Mouse (Mus musculus) embryonic facial prominence, embryonic 15.5 days (tissue): Measurements from ENCODE around the gene Mad1l1. TPM values are rescaled to one million over a fixed set of nuclear protein-coding genes. Genes with fewer than 3 reads are reported as not detected.
"Not testable (repeated sequence)": the region's sequence is repeated elsewhere in the genome, so short reads cannot be mapped to it uniquely, and the experiment has no call there.

ENCODE experiments used
- ATAC-seq: fragments of 200-750 bp; cut with Nextera tagmentation; 2 replicates; pipeline ENCODE4 v1.8.0; 2017; ENCODE audit warnings: low read depth, moderate TSS enrichment; ENCODE audit not compliant: insufficient number of reproducible peaks, low FRiP score, low TSS enrichment
- H3K27ac ChIP-seq: fragments of 300-500 bp; sonication (generic); replicated peaks from 2 replicates; pipeline ENCODE4 v1.5.1; 2015; ENCODE audit warnings: mild to moderate bottlenecking, inconsistent platforms
- H3K27me3 ChIP-seq: fragments of 300-500 bp; sonication (generic); 2 replicates; pipeline ENCODE4 v1.6.1; 2015; ENCODE audit warnings: inconsistent platforms
- H3K36me3 ChIP-seq: fragments of 300-500 bp; sonication (generic); 2 replicates; pipeline ENCODE4 v1.6.1; 2015; ENCODE audit warnings: mild to moderate bottlenecking, inconsistent platforms
- H3K4me1 ChIP-seq: fragments of 300-500 bp; sonication (generic); 2 replicates; pipeline ENCODE4 v1.6.1; 2015; ENCODE audit warnings: inconsistent platforms
- H3K4me2 ChIP-seq: fragments of 300-500 bp; sonication (generic); replicated peaks from 2 replicates; pipeline ENCODE4 v1.6.1; 2015; ENCODE audit warnings: mild to moderate bottlenecking, inconsistent platforms
- H3K4me3 ChIP-seq: fragments of 300-500 bp; sonication (generic); replicated peaks from 2 replicates; pipeline ENCODE4 v1.5.1; 2015; ENCODE audit warnings: mild to moderate bottlenecking, inconsistent platforms
- H3K9ac ChIP-seq: fragments of 300-500 bp; sonication (generic); 2 replicates; pipeline ENCODE4 v1.6.1; 2015; ENCODE audit warnings: inconsistent platforms
- H3K9me3 ChIP-seq: fragments of 300-500 bp; sonication (generic); replicated peaks from 2 replicates; pipeline ENCODE4 v1.6.1; 2016; ENCODE audit warnings: inconsistent platforms
- WGBS: fragments of 180-500 bp; shearing (Covaris S2); methylation state at CpG from one replicate; pipeline ENCODE4 v1.1.7; 2015; 5-methylcytosine and 5-hydroxymethylcytosine counted together
- polyA plus RNA-seq: library from polyadenylated mRNA; unstranded; fragments of >200 nt; fragmentation: Nextera tagmentation; extraction: Ambion mirVana; gene quantifications from 2 replicates; pipeline ENCODE4 v1.2.1, GENCODE M21; 2015

Gene Mad1l1
- polyA plus RNA-seq, 1 experiment from 2014 or later, result 48.2 TPM

- Histone ChIP-seq H3K9me3 (no peaks in the 10 kb centered on the region), H3K27ac (no peak overlapping the region), H3K9ac (no peak overlapping the region), H3K4me1 (no peaks in the 10 kb centered on the region), H3K4me2 (no peak overlapping the region), H3K4me3 (no peak overlapping the region), H3K27me3 (no peaks in the 10 kb centered on the region), H3K36me3 (no peaks in the 10 kb centered on the region)
- 28% methylated on average over 6 of the region's 6 CpGs for WGBS
- ATAC-seq, result no peak
These were observed 322.4 kb downstream of the Mad1l1 start for GRCm38 (mm10) chr5:139998916-139999315.

DNA sequence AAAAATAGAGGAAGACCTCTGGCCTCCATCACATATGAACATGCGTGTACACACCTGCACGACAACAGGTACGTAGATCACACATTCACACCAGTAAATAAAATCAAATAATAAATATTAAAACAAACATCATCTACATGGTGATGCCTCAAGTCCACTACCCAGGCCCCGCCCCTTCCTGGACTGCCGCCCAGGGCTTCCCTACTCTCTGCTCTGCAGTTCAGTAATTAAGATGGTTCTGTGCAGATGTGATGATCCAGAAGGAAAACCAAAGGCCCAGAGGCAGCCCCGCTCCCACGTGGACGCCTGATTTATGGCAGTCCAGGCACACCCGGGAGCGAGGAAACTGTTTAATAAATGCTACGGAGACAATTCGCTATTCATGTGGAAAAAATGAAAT lies 323.0 kb downstream of the Mad1l1 start:
- not testable (repeated sequence) for H3K36me3 ChIP-seq, ATAC-seq, H3K4me1 ChIP-seq, H3K9ac ChIP-seq, H3K4me2 ChIP-seq, H3K27me3 ChIP-seq, H3K9me3 ChIP-seq, H3K4me3 ChIP-seq, H3K27ac ChIP-seq
- WGBS, result 53% methylated on average over 12 of the region's 12 CpGs

GRCm38 (mm10) chr5:139991531-139991930 lies 329.8 kb downstream of the Mad1l1 start:
- H3K9ac ChIP-seq, result no peak overlapping the region
- WGBS, result 91% methylated on average over 3 of the region's 3 CpGs
- no peak overlapping the region for H3K4me2 ChIP-seq
- H3K27ac ChIP-seq, result no peak overlapping the region
- H3K9me3 ChIP-seq, result peaks cover 7% of the 10 kb centered on the region; the same call in 1 of the 2 replicates
- no peak for ATAC-seq
- no peaks in the 10 kb centered on the region for H3K4me1 ChIP-seq
- no peaks in the 10 kb centered on the region for H3K27me3 ChIP-seq
- H3K36me3 ChIP-seq, result no peaks in the 10 kb centered on the region
- H3K4me3 ChIP-seq, result no peak overlapping the region

GRCm38 (mm10) chr5:139985073-139985746 lies 336.1 kb downstream of the Mad1l1 start:
- no peaks in the 10 kb centered on the region for H3K36me3 ChIP-seq
- H3K27ac ChIP-seq, result no peak overlapping the region
- no peak for ATAC-seq
- 39% methylated on average over 18 of the region's 18 CpGs for WGBS
- H3K9ac ChIP-seq, result no peak overlapping the region
- no peak overlapping the region for H3K4me2 ChIP-seq
- peaks cover 7% of the 10 kb centered on the region; the same call in 1 of the 2 replicates for H3K9me3 ChIP-seq
- no peaks in the 10 kb centered on the region for H3K4me1 ChIP-seq
- H3K27me3 ChIP-seq, result no peaks in the 10 kb centered on the region; the same call in 1 of the 2 replicates
- no peak overlapping the region for H3K4me3 ChIP-seq

- H3K27me3 ChIP-seq, result no peaks in the 10 kb centered on the region; the same call in 1 of the 2 replicates
- H3K9me3 ChIP-seq, result no peaks in the 10 kb centered on the region
- no peak overlapping the region for H3K27ac ChIP-seq
- no peak overlapping the region for H3K9ac ChIP-seq
- 0 out of 2 replicates have a peak, but pooled peaks cover 3% of the 10 kb centered on the region for H3K4me1 ChIP-seq
- no peak for ATAC-seq
- H3K4me3 ChIP-seq, result no peak overlapping the region
- no peaks in the 10 kb centered on the region for H3K36me3 ChIP-seq
- 86% methylated on average over 1 of the region's 1 CpGs for WGBS
- no peak overlapping the region for H3K4me2 ChIP-seq
These were observed 339.4 kb downstream of the Mad1l1 start for GRCm38 (mm10) chr5:139981976-139982375.

DNA sequence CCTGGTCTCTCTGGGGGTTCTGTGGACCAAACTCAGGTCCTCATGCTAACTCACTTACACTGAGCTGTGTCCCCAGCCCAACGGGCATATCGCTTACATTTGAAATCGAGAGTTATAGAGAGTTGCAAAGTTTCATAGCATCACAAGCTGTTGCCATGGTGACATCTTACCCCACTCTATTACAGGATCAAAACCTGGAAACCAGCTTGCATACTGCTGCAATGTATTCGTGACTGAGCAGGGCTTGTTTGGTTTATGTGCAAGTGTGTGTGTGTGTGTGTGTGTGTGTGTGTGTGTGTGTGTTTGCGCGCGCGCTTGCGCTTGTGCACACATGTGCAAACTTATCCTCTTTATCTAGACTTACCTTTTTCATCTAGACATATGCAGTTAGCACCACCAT lies 342.0 kb downstream of the Mad1l1 start:
- H3K36me3 ChIP-seq, result no peaks in the 10 kb centered on the region
- H3K4me2 ChIP-seq, result no peak overlapping the region
- no peak for ATAC-seq
- H3K27ac ChIP-seq, result no peak overlapping the region
- H3K9ac ChIP-seq, result no peak overlapping the region
- WGBS, result 78% methylated on average over 9 of the region's 9 CpGs
- H3K27me3 ChIP-seq, result no peaks in the 10 kb centered on the region; the same call in 1 of the 2 replicates
- no peaks in the 10 kb centered on the region for H3K9me3 ChIP-seq
- H3K4me1 ChIP-seq, result 0 out of 2 replicates have a peak, but pooled peaks cover 3% of the 10 kb centered on the region
- H3K4me3 ChIP-seq, result no peak overlapping the region

GRCm38 (mm10) chr5:139978525-139979276 lies 342.7 kb downstream of the Mad1l1 start:
- Histone ChIP-seq H3K27ac (no peak overlapping the region), H3K4me2 (no peak overlapping the region), H3K9ac (no peak overlapping the region), H3K27me3 (no peaks in the 10 kb centered on the region; the same call in 1 of the 2 replicates), H3K9me3 (no peaks in the 10 kb centered on the region), H3K4me3 (no peak overlapping the region), H3K36me3 (no peaks in the 10 kb centered on the region), H3K4me1 (0 out of 2 replicates have a peak, but pooled peaks cover 3% of the 10 kb centered on the region)
- WGBS, result 7% methylated on average over 13 of the region's 13 CpGs
- no peak for ATAC-seq

DNA sequence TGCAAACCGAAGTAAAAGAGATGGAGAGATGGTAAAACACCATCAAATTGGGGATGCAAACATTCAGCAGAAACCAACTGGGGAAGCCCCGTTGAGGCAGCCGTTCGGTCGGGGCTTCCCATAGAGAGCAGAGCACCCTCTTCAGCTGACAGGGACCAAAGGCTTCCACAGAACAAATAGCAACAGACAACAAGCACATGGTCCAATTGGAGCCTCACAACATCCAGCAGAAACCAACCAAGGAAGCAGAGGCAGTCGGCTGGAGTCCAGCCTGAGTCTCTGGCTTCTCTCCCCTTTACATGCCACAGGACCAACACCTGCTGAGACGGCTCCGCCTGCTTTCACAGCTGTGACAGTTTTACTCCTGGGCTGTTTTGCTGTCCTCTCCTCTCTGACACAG lies 343.9 kb downstream of the Mad1l1 start:
- Histone ChIP-seq H3K4me3 (no peak overlapping the region), H3K4me2 (no peak overlapping the region), H3K27ac (no peak overlapping the region), H3K36me3 (no peaks in the 10 kb centered on the region), H3K27me3 (peaks cover 11% of the 10 kb centered on the region), H3K9me3 (no peaks in the 10 kb centered on the region), H3K9ac (no peak overlapping the region), H3K4me1 (0 out of 2 replicates have a peak, but pooled peaks cover 3% of the 10 kb centered on the region)
- no peak for ATAC-seq
- WGBS, result 46% methylated on average over 8 of the region's 8 CpGs

- H3K36me3 ChIP-seq, result no peaks in the 10 kb centered on the region
- peaks cover 15% of the 10 kb centered on the region for H3K27me3 ChIP-seq
- no peaks in the 10 kb centered on the region for H3K9me3 ChIP-seq
- H3K27ac ChIP-seq, result no peak overlapping the region
- no peak overlapping the region for H3K4me3 ChIP-seq
- ATAC-seq, result no peak
- H3K4me2 ChIP-seq, result no peak overlapping the region
- H3K9ac ChIP-seq, result no peak overlapping the region
- H3K4me1 ChIP-seq, result 0 out of 2 replicates have a peak, but pooled peaks cover 3% of the 10 kb centered on the region
- whole genome bisulfite sequencing, result 76% methylated on average over 4 of the region's 4 CpGs
These were observed 344.8 kb downstream of the Mad1l1 start for GRCm38 (mm10) chr5:139976584-139976983.

DNA sequence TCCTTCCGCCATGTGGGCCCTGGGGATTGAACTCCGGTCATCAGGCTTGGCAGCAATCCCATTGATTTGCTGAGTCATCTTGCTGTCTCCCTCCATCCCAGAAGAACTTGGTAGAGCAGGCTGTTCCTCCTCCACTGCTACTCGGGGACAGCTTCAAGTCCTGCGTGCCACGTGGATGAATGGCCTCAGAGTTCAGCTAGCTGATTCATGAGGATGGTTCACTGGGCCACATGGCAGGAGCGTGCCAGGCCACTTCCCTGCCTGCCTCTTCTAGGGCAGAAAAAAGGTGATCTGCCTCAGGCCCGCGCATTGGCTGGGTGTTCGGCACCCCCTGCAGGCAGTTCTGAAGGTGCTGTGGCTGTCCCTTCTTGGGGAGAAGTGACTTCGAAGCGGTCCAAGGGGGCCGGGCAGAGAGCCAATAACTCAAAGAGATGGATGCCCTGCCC lies 351.1 kb downstream of the Mad1l1 start:
- Histone ChIP-seq H3K9ac (no peak overlapping the region), H3K27me3 (peaks cover 21% of the 10 kb centered on the region), H3K4me3 (no peak overlapping the region), H3K36me3 (no peaks in the 10 kb centered on the region), H3K4me1 (peaks cover 20% of the 10 kb centered on the region), H3K9me3 (no peaks in the 10 kb centered on the region), H3K27ac (no peak overlapping the region), H3K4me2 (no peak overlapping the region)
- ATAC-seq, result no peak
- WGBS, result 56% methylated on average over 12 of the region's 12 CpGs

DNA sequence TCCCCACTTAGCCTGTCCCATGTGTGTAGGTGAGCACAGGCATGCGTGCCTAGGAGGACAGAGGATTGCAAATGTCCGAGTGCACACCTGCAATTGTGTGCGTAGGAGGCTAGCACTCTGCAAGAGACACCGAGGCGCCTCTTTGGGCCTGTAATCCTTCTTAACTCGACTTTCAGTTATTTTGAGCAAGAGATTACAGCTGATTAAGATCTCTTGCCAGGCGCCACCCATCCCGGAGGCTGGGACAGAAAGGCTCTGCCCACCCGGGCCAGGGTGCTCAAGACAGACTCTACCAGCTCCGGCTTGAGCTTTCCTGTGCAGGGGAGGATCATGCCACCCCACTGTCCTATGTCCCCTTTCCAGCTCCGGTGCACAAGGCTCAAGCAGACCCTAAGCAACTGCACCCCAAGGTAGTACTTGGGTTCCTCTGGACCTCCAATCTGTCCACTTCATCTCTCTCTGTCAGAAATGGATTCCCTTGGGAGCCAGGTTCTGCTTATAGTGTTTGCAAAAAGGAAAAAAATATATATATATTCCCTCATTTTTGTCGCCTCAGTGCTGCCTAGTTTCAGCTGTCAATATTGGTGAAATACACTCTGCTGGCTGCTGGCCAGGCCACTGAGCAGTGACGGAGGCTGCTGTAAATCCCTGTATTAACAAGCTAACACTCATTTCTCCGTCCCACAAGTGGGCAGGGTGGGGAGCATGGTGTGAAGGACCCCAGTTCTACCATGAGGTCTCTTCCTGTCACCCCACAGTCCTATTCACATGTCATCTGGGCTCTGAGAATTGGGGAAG lies 352.0 kb downstream of the Mad1l1 start:
- Histone ChIP-seq H3K4me1 (peaks cover 27% of the 10 kb centered on the region), H3K9ac (no peak overlapping the region), H3K9me3 (no peaks in the 10 kb centered on the region), H3K4me2 (no peak overlapping the region), H3K27me3 (peaks cover 21% of the 10 kb centered on the region), H3K27ac (no peak overlapping the region), H3K4me3 (no peak overlapping the region), H3K36me3 (no peaks in the 10 kb centered on the region)
- ATAC-seq, result no peak
- WGBS, result 57% methylated on average over 14 of the region's 14 CpGs
